Mouse (Mus musculus) megakaryocyte, embryonic 14.5 days (primary cell): ENCODE results near the gene Gm20388. TPM values are rescaled to one million over a fixed set of nuclear protein-coding genes. Genes with fewer than 3 reads are reported as not detected.

Source experiments
- H3K27me3 ChIP-seq: replicated peaks from 2 replicates; pipeline ENCODE3; 2012; ENCODE audit warnings: inconsistent platforms
- H3K36me3 ChIP-seq: replicated peaks from 2 replicates; pipeline ENCODE3; 2012; ENCODE audit warnings: low read length, inconsistent platforms, mixed read lengths
- H3K4me1 ChIP-seq: 2 replicates; pipeline ENCODE4 v1.6.1; 2012; ENCODE audit warnings: inconsistent platforms
- H3K4me3 ChIP-seq: replicated peaks from 2 replicates; pipeline ENCODE3; 2012; ENCODE audit warnings: moderate library complexity, mild to moderate bottlenecking, inconsistent platforms
- H3K9me3 ChIP-seq: 2 replicates; pipeline ENCODE4 v1.6.1; 2012; ENCODE audit warnings: inconsistent platforms
- FLI1 ChIP-seq: IDR thresholded peaks from 2 replicates; pipeline ENCODE4 v1.6.1; 2012; ENCODE audit warnings: low read length, inconsistent platforms, mixed read lengths
- GATA1 ChIP-seq: IDR thresholded peaks from 3 replicates; pipeline ENCODE4 v1.6.1; 2012; ENCODE audit warnings: mixed read lengths, low read length, inconsistent platforms, borderline replicate concordance
- polyA plus RNA-seq: library from polyadenylated mRNA; stranded (reverse); fragments of >175 nt; gene quantifications from 2 replicates; pipeline ENCODE4 v1.2.3, GENCODE M21; 2012; ENCODE audit warnings: low replicate concordance; ENCODE audit not compliant: insufficient read depth

Gm20388 gene
- polyA plus RNA-seq, 1 experiment = 111 TPM

GRCm38 (mm10) chr8:120588908-120589771 is 678.5 kb downstream of the Gm20388 start, which contains the start of gene Gins2:
Gene Gins2 (minus strand): TSS chr8:120589304.
- peaks cover 30% of the 10 kb centered on the region for H3K36me3 ChIP-seq
- peak; percentile 67; the same call in 1 of the 2 replicates for TF ChIP-seq FLI1
- no peak for TF ChIP-seq GATA1
- peaks cover 2% of the 10 kb centered on the region for H3K27me3 ChIP-seq
- peak within 1 kb of the TSS; percentile 95 for H3K4me3 ChIP-seq
- H3K4me1 ChIP-seq = peaks cover 51% of the 10 kb centered on the region
- no peaks in the 10 kb centered on the region for H3K9me3 ChIP-seq

- peaks cover 2% of the 10 kb centered on the region for H3K27me3 ChIP-seq
- H3K4me1 ChIP-seq = peaks cover 47% of the 10 kb centered on the region
- H3K9me3 ChIP-seq = peaks cover 5% of the 10 kb centered on the region; the same call in 1 of the 2 replicates
- H3K36me3 ChIP-seq = peaks cover 22% of the 10 kb centered on the region
- TF ChIP-seq FLI1 (no peak), GATA1 (no peak)
- H3K4me3 ChIP-seq = peak overlapping the region; percentile 95
Observed at GRCm38 (mm10) chr8:120589921-120590320, 679.3 kb downstream of the Gm20388 start.

GRCm38 (mm10) chr8:120591587-120592292 is 681.1 kb downstream of the Gm20388 start:
- peaks cover 2% of the 10 kb centered on the region for H3K27me3 ChIP-seq
- TF ChIP-seq FLI1 (no peak), GATA1 (no peak)
- peaks cover 5% of the 10 kb centered on the region; the same call in 1 of the 2 replicates for H3K9me3 ChIP-seq
- H3K36me3 ChIP-seq = peaks cover 6% of the 10 kb centered on the region
- H3K4me1 ChIP-seq = peaks cover 58% of the 10 kb centered on the region
- H3K4me3 ChIP-seq = no peak overlapping the region

GRCm38 (mm10) chr8:120594571-120594970 is 683.9 kb downstream of the Gm20388 start:
- H3K4me3 ChIP-seq = no peak overlapping the region
- H3K36me3 ChIP-seq = no peaks in the 10 kb centered on the region
- TF ChIP-seq GATA1 (no peak), FLI1 (no peak)
- H3K27me3 ChIP-seq = peaks cover 2% of the 10 kb centered on the region
- peaks cover 40% of the 10 kb centered on the region for H3K4me1 ChIP-seq
- H3K9me3 ChIP-seq = peaks cover 5% of the 10 kb centered on the region; the same call in 1 of the 2 replicates

GRCm38 (mm10) chr8:120595963-120596362 is 685.3 kb downstream of the Gm20388 start:
- TF ChIP-seq FLI1 = no peak
- TF ChIP-seq GATA1 = no peak

GRCm38 (mm10) chr8:120598579-120598978 is 687.9 kb downstream of the Gm20388 start:
- Histone ChIP-seq H3K27me3 (peaks cover 11% of the 10 kb centered on the region), H3K9me3 (peaks cover 14% of the 10 kb centered on the region), H3K36me3 (no peaks in the 10 kb centered on the region), H3K4me3 (no peak overlapping the region), H3K4me1 (peaks cover 20% of the 10 kb centered on the region)
- TF ChIP-seq GATA1 = no peak

More at GRCm38 (mm10) chr8:120595963-120596362, 685.3 kb downstream of the Gm20388 start:
- H3K9me3 ChIP-seq = peaks cover 5% of the 10 kb centered on the region; the same call in 1 of the 2 replicates
- H3K4me1 ChIP-seq = peaks cover 33% of the 10 kb centered on the region
- H3K4me3 ChIP-seq = no peak overlapping the region
- H3K27me3 ChIP-seq = peaks cover 2% of the 10 kb centered on the region
- H3K36me3 ChIP-seq = no peaks in the 10 kb centered on the region

GRCm38 (mm10) chr8:120599504-120599903 is 688.9 kb downstream of the Gm20388 start:
- TF ChIP-seq FLI1 = no peak
- no peak for TF ChIP-seq GATA1

GRCm38 (mm10) chr8:120602672-120603071 is 692.0 kb downstream of the Gm20388 start:
- peaks cover 19% of the 10 kb centered on the region for H3K27me3 ChIP-seq
- TF ChIP-seq FLI1 (no peak), GATA1 (no peak)
- no peaks in the 10 kb centered on the region for H3K36me3 ChIP-seq
- peaks cover 25% of the 10 kb centered on the region for H3K4me1 ChIP-seq
- H3K9me3 ChIP-seq = peaks cover 9% of the 10 kb centered on the region
- H3K4me3 ChIP-seq = no peak overlapping the region

More at GRCm38 (mm10) chr8:120599504-120599903, 688.9 kb downstream of the Gm20388 start:
- peaks cover 11% of the 10 kb centered on the region for H3K27me3 ChIP-seq
- no peaks in the 10 kb centered on the region for H3K36me3 ChIP-seq
- peaks cover 11% of the 10 kb centered on the region for H3K9me3 ChIP-seq
- no peak overlapping the region for H3K4me3 ChIP-seq
- H3K4me1 ChIP-seq = peaks cover 23% of the 10 kb centered on the region

- peak overlapping the region; percentile 83 for H3K4me3 ChIP-seq
- peaks cover 7% of the 10 kb centered on the region for H3K9me3 ChIP-seq
- TF ChIP-seq FLI1 (no peak), GATA1 (no peak)
- peaks cover 44% of the 10 kb centered on the region for H3K27me3 ChIP-seq
- no peaks in the 10 kb centered on the region for H3K36me3 ChIP-seq
- peaks cover 34% of the 10 kb centered on the region for H3K4me1 ChIP-seq
Observed at GRCm38 (mm10) chr8:120607460-120607859, 696.8 kb downstream of the Gm20388 start.
